Mouse (Mus musculus): ENCODE data around the gene Gm45618. TPM values are rescaled to one million over a fixed set of nuclear protein-coding genes. Genes with fewer than 3 reads are reported as not detected.

The Gm45618 gene
- total and polyA plus RNA-seq, 2 experiments from 2014 or later, result 0.24 TPM; not detected in 1

DNA sequence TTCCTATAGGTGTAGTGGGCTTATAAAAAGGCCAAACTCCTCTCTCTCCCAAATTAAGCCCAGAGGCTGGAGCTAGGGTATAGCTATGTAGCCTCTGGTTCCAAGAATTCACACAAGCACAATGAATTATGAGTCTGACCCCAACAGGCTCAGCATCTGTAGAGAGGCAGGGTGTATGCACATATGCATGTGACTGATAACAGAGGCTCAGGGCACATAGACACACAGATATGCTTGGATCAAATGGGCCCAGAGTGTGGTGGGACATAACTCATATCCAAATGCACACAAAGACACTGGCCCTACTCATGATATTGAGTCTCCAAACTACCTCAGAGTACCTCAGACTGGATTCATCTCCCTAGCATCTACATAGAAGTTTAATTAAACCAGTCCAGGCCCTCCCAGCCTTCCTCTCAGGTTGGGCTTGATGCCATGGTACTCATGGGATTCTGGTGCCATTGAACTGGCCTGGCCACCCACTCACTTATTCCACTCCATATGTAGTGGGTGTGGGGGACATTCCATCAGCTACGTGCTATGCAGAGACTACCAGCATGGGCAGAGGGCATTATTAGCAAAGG lies 33.4 kb downstream of the Gm45618 start:
- Histone ChIP-seq H3K27ac (ENCODE audit: low read depth, low read length) (no peak overlapping the region), H3K9ac (no peak overlapping the region), H3K36me3 (ENCODE audit: insufficient read depth) (peaks cover 72% of the 10 kb centered on the region), H3K4me2 (ENCODE audit: low read depth) (no peak overlapping the region), H3K9me3 (ENCODE audit: low read length) (no peaks in the 10 kb centered on the region), H3K27me3 (ENCODE audit: insufficient read depth, low read length) (no peaks in the 10 kb centered on the region), H3K4me1 (ENCODE audit: insufficient read depth) (peaks cover 26% of the 10 kb centered on the region), H3K4me3 (ENCODE audit: low read depth, low read length) (no peak overlapping the region)
- no peak for TF ChIP-seq CTCF (IDR thresholded peaks at IDR 0.05; ENCODE audit: low read depth)
- no peak for DNase-seq
- 91% methylated on average over 1 of the region's 1 CpGs for WGBS
- no peak for ATAC-seq

DNA sequence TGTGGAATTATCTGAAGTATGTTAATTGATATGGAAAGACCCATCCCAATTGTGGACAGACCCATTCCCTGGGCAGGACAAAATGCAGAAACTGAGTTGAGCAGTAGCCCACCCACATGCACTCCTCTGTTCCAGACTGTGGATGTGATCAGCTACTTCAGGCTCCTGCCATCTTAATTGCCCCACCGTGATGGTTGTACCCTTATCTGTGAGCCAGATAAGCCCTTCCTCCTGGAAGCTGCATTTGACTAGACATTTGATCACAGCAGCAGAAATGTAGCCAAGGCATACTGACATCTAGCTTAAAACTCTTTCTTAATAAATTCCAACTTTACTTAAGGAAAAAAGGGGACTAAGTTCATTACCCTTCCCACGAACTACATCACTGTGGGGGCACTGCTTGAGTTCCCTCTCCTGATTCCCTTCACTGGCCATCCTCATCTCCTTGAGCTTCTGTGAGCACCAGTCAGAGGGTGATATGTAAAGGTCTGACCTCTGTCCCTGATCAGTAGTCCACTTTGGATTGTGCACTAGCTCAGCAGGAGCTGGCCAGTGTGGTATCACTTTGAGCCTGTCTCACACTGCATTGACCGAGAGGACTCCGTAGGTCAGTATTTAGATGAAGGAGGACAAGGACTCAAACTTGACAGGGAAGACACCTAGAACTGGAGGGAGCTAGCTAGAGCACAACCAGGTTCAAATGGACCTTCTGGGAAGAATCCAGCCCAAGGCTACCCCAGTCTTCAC lies 34.2 kb downstream of the Gm45618 start:
- Histone ChIP-seq H3K9ac (no peak overlapping the region), H3K9me3 (ENCODE audit: low read length) (no peaks in the 10 kb centered on the region), H3K4me1 (ENCODE audit: insufficient read depth) (peaks cover 17% of the 10 kb centered on the region), H3K27me3 (ENCODE audit: insufficient read depth, low read length) (no peaks in the 10 kb centered on the region), H3K36me3 (ENCODE audit: insufficient read depth) (peaks cover 78% of the 10 kb centered on the region), H3K4me3 (ENCODE audit: low read depth, low read length) (no peak overlapping the region), H3K4me2 (ENCODE audit: low read depth) (no peak overlapping the region), H3K27ac (ENCODE audit: low read depth, low read length) (no peak overlapping the region)
- TF ChIP-seq CTCF (IDR thresholded peaks at IDR 0.05; ENCODE audit: low read depth), result no peak
- no peak for ATAC-seq
- 92% methylated on average over 4 of the region's 4 CpGs for WGBS
- no peak for DNase-seq

DNA sequence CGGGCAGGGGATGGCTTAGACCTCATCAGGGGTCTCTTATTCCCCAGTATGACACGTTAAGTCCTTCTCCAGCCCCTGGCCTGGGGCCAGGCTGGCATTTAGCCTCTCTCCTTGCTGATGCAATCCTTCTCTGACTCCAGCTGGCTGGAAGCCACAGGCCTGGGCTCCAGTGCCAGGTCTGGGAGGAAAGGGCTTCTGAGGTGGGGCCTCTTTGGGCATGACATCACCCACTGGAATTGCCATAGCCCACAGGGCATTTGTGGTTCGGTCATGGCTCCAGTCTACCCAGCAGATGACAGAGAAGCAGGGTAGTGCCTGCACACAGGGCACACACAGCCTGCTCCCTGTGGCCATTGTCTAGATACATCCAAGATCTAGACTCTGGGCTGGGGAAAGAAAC lies 35.7 kb downstream of the Gm45618 start:
- no peak for TF ChIP-seq CTCF (IDR thresholded peaks at IDR 0.05; ENCODE audit: low read depth)
- H3K27ac ChIP-seq (ENCODE audit: low read depth, low read length), result 0 out of 2 replicates have a peak overlapping the region, but pooled peaks have one; percentile 2
- H3K9me3 ChIP-seq (ENCODE audit: low read length), result no peaks in the 10 kb centered on the region
- peaks cover 89% of the 10 kb centered on the region for H3K36me3 ChIP-seq (ENCODE audit: insufficient read depth)
- H3K27me3 ChIP-seq (ENCODE audit: insufficient read depth, low read length), result no peaks in the 10 kb centered on the region
- H3K4me3 ChIP-seq (ENCODE audit: low read depth, low read length), result no peak overlapping the region
- 0 out of 2 replicates have a peak, but pooled peaks cover 5% of the 10 kb centered on the region for H3K4me1 ChIP-seq (ENCODE audit: insufficient read depth)
- 9% methylated on average over 3 of the region's 3 CpGs for WGBS
- H3K9ac ChIP-seq, result no peak overlapping the region
- no peak overlapping the region for H3K4me2 ChIP-seq (ENCODE audit: low read depth)
- ATAC-seq (peak; percentile 23; the same call in 1 of the 2 replicates), DNase-seq (peak; percentile 82)

- Histone ChIP-seq H3K9ac (no peak overlapping the region), H3K9me3 (ENCODE audit: low read length) (no peaks in the 10 kb centered on the region), H3K27me3 (ENCODE audit: insufficient read depth, low read length) (no peaks in the 10 kb centered on the region), H3K27ac (ENCODE audit: low read depth, low read length) (0 out of 2 replicates have a peak overlapping the region, but pooled peaks have one; percentile 2), H3K4me3 (ENCODE audit: low read depth, low read length) (no peak overlapping the region), H3K36me3 (ENCODE audit: insufficient read depth) (peaks cover 90% of the 10 kb centered on the region), H3K4me1 (ENCODE audit: insufficient read depth) (0 out of 2 replicates have a peak, but pooled peaks cover 2% of the 10 kb centered on the region), H3K4me2 (ENCODE audit: low read depth) (no peak overlapping the region)
- DNase-seq, result no peak
- WGBS, result 21% methylated on average over 5 of the region's 5 CpGs
- no peak; the same call in 1 of the 2 replicates for TF ChIP-seq CTCF (IDR thresholded peaks at IDR 0.05; ENCODE audit: low read depth)
- 0 out of 2 replicates have a peak, but pooled peaks have one; percentile 17 for ATAC-seq
Observed at GRCm38 (mm10) chr7:142084395-142084794, 36.1 kb downstream of the Gm45618 start.

- 0 out of 2 replicates have a peak, but pooled peaks have one; percentile 15 for ATAC-seq
Observed at GRCm38 (mm10) chr7:142083588-142084317, 36.8 kb downstream of the Gm45618 start.

DNA sequence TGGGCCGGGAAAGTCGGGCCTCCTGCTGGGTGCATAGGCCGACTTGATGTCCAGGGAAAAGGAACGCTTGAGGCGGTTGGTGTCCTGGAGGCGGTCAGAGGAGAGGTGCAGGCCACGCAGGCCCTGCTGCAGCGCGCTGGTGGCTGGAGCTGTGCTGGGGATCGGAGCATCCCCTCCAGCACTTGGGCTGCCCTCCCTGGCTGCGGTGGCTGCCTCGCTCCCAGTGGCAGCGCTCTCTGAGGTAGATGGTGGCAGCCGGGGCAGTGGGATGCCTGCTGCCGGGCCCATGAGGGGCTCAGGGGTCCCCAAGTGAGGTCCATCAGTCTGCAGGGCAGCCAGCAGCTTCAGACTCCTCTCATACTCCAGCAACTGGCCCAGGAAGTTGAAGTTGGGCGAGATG lies 37.9 kb downstream of the Gm45618 start:
- 51% methylated on average over 16 of the region's 16 CpGs for WGBS
- no peak overlapping the region for H3K9ac ChIP-seq
- TF ChIP-seq CTCF (IDR thresholded peaks at IDR 0.05; ENCODE audit: low read depth), result no peak

More at GRCm38 (mm10) chr7:142083588-142084317, 36.8 kb downstream of the Gm45618 start:
- H3K27me3 ChIP-seq (ENCODE audit: insufficient read depth, low read length), result no peaks in the 10 kb centered on the region
- H3K4me1 ChIP-seq (ENCODE audit: insufficient read depth), result no peaks in the 10 kb centered on the region
- no peak overlapping the region for H3K4me3 ChIP-seq (ENCODE audit: low read depth, low read length)
- H3K4me2 ChIP-seq (ENCODE audit: low read depth), result no peak overlapping the region
- no peak overlapping the region for H3K27ac ChIP-seq (ENCODE audit: low read depth, low read length)
- DNase-seq, result no peak
- no peak overlapping the region for H3K9ac ChIP-seq
- TF ChIP-seq CTCF (IDR thresholded peaks at IDR 0.05; ENCODE audit: low read depth), result peak; percentile 55
- H3K36me3 ChIP-seq (ENCODE audit: insufficient read depth), result peaks cover 92% of the 10 kb centered on the region
- 34% methylated on average over 12 of the region's 12 CpGs for WGBS
- H3K9me3 ChIP-seq (ENCODE audit: low read length), result no peaks in the 10 kb centered on the region

More for the DNA sequence above, 37.9 kb downstream of the Gm45618 start:
- no peaks in the 10 kb centered on the region for H3K4me1 ChIP-seq (ENCODE audit: insufficient read depth)
- no peak overlapping the region for H3K27ac ChIP-seq (ENCODE audit: low read depth, low read length)
- H3K9me3 ChIP-seq (ENCODE audit: low read length), result no peaks in the 10 kb centered on the region
- DNase-seq, result no peak
- no peak for ATAC-seq
- no peak overlapping the region for H3K4me3 ChIP-seq (ENCODE audit: low read depth, low read length)
- H3K4me2 ChIP-seq (ENCODE audit: low read depth), result no peak overlapping the region
- peaks cover 82% of the 10 kb centered on the region for H3K36me3 ChIP-seq (ENCODE audit: insufficient read depth)
- no peaks in the 10 kb centered on the region for H3K27me3 ChIP-seq (ENCODE audit: insufficient read depth, low read length)
